Mouse (Mus musculus) lung, adult 2 months (tissue): ENCODE measurements around the gene Tcf7l2.

Source experiments
- CTCF ChIP-seq: fragments of 200-500 bp; IDR thresholded peaks from 2 replicates; pipeline ENCODE4 v1.5.1; 2011; ENCODE audit warnings: mild to moderate bottlenecking, low read length, control low read depth; ENCODE audit not compliant: insufficient read depth
- POLR2A ChIP-seq: fragments of 200-500 bp; IDR thresholded peaks from 2 replicates; pipeline ENCODE4 v1.6.1; 2011; ENCODE audit warnings: low read depth, mild to moderate bottlenecking, control low read depth, low read length, borderline replicate concordance; ENCODE audit errors: extremely low read depth

DNA sequence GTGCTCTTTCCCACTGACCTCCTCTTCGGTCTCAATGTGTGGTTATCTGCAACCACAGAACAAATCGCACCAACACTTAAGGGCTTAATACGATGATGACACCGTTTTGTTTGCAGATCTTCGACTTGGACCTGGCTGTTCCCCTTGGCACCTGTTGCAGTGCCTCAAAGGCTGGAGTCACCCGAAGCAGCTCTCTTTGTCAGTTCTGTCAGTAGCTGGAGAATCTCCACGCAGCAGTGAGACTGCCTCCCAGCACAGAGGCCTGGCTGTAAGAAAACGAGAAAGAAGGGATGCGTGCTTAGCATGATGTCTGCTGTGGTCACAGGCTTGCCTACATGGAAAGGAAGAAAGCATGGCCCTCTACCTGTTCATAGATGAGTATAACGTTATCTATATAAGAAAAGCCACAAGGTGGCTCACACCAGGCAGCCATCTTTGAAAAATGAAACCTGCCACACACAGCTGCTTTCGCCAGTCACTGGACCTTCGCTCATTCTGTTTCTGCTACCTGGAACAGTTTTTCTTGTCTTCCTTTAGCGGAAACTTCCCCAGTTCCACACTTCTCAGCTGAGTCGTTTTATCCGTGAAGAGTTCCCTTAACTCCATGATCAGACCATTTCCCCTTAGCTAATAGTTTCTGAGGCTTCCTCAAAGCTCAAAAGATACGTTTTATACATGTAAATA, 21.1 kb upstream of the Tcf7l2 start:
- TF ChIP-seq POLR2A (no peak), CTCF (no peak)
